Comparison of ENCODE assay signal across 14 mouse cellular contexts in the genomic region with DNA sequence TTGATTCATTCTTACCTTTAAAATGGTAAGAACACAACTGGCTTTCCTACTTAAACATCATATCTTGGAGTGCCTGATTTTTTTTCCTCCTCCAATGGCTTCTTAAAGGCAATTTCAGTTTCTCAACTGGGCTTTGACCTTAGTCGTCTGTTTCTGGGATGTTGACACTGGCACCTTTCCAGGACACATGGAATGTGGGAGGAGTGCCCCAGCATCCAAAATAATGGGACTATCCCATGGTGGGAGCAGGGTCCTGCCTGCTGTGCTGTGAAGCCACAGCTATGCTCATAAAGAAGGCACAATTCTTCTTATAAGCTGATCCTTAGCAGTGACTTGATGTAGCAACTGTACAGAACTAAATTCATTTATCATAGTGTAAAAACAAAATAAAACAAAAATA.
DNase-seq lines count a peak whose midpoint lies in the region; ATAC-seq and TF ChIP-seq lines count a peak whose summit lies in the region.
"Had no signal": no experiment of that assay in that cellular context is flagged by ENCODE, and none has a peak within 500 bp of the region (broad histone marks: within the 10 kb centered on the region; RNA-seq: fewer than 3 reads in every experiment).

No protein-coding gene starts in this region.

- no peak overlapping the region for H3K9ac ChIP-seq in heart, embryonic 12.5 days
- H3K9ac ChIP-seq in lung, embryonic 14.5 days = no peak overlapping the region
- no peak overlapping the region for H3K9ac ChIP-seq in intestine, embryonic 15.5 days
- H3K9ac ChIP-seq: embryonic facial prominence, embryonic 12.5 days; heart, embryonic 13.5 days had no signal

- TF ChIP-seq CTCF in lung, embryonic 14.5 days (IDR thresholded peaks at IDR 0.05; ENCODE audit: low read depth) = no peak
- TF ChIP-seq CTCF in lung, adult 2 months (IDR thresholded peaks at IDR 0.05; ENCODE audit: insufficient read depth, low read length) = no peak

- no peaks in the 10 kb centered on the region for H3K9me3 ChIP-seq in heart, embryonic 12.5 days (replicated peaks)
- no peaks in the 10 kb centered on the region for H3K9me3 ChIP-seq in lung, embryonic 14.5 days (ENCODE audit: low read depth, low read length)
- H3K9me3 ChIP-seq in intestine, embryonic 15.5 days = no peaks in the 10 kb centered on the region
- H3K9me3 ChIP-seq: embryonic facial prominence, embryonic 12.5 days; G1E; heart, embryonic 13.5 days had no signal

- no peak overlapping the region for H3K4me2 ChIP-seq in heart, embryonic 12.5 days
- H3K4me2 ChIP-seq in lung, embryonic 14.5 days = no peak overlapping the region
- H3K4me2 ChIP-seq in intestine, embryonic 15.5 days (replicated peaks) = no peak overlapping the region
- H3K4me2 ChIP-seq: embryonic facial prominence, embryonic 12.5 days; heart, embryonic 13.5 days had no signal

- DNase-seq in heart, adult 11 months = peak; percentile 85
- DNase-seq in lung, embryonic 14.5 days = peak; percentile 84
- DNase-seq in lung, adult 2 months = no peak
- DNase-seq in adipocyte (ENCODE audit: low spot score) (peak; percentile 50), MN1 (ENCODE audit: low spot score) (no peak)
- DNase-seq in kidney, postnatal 14 days = peak; percentile 64
- DNase-seq: cerebellum, adult 9-11 months; right cerebral cortex, postnatal 4 days; thymus, postnatal 25 days had no signal

- no peak for TF ChIP-seq POLR2A in lung, adult 2 months (IDR thresholded peaks at IDR 0.05; ENCODE audit: borderline replicate concordance, extremely low read depth, low read depth, low read length)

- no peak overlapping the region for H3K4me3 ChIP-seq in heart, embryonic 12.5 days
- H3K4me3 ChIP-seq in lung, embryonic 14.5 days (ENCODE audit: low read depth, low read length) = no peak overlapping the region
- H3K4me3 ChIP-seq in lung, adult 2 months (replicated peaks; ENCODE audit: extremely low read depth, low read depth, low read length) = no peak overlapping the region
- no peak overlapping the region for H3K4me3 ChIP-seq in intestine, embryonic 15.5 days (replicated peaks)
- H3K4me3 ChIP-seq: embryonic facial prominence, embryonic 12.5 days; heart, embryonic 13.5 days had no signal

- H3K27ac ChIP-seq in heart, embryonic 12.5 days (ENCODE audit: poor library complexity, severe bottlenecking) = no peak overlapping the region
- H3K27ac ChIP-seq in lung, embryonic 14.5 days (ENCODE audit: low read depth) = no peak overlapping the region
- no peak overlapping the region for H3K27ac ChIP-seq in intestine, embryonic 15.5 days
- H3K27ac ChIP-seq: embryonic facial prominence, embryonic 12.5 days had no signal

- H3K27me3 ChIP-seq in heart, embryonic 12.5 days (replicated peaks) = no peaks in the 10 kb centered on the region
- H3K27me3 ChIP-seq in lung, embryonic 14.5 days (ENCODE audit: insufficient read depth, low read length) = no peaks in the 10 kb centered on the region
- H3K27me3 ChIP-seq in intestine, embryonic 15.5 days (replicated peaks) = no peaks in the 10 kb centered on the region
- H3K27me3 ChIP-seq: embryonic facial prominence, embryonic 12.5 days; heart, embryonic 13.5 days had no signal

- no peaks in the 10 kb centered on the region for H3K4me1 ChIP-seq in heart, embryonic 12.5 days (replicated peaks)
- H3K4me1 ChIP-seq in lung, embryonic 14.5 days (ENCODE audit: insufficient read depth) = 0 out of 2 replicates have a peak, but pooled peaks cover 2% of the 10 kb centered on the region
- H3K4me1 ChIP-seq in lung, adult 2 months (ENCODE audit: control insufficient read depth, insufficient read depth, low read length) = no peaks in the 10 kb centered on the region
- no peaks in the 10 kb centered on the region for H3K4me1 ChIP-seq in intestine, embryonic 15.5 days (replicated peaks)
- H3K4me1 ChIP-seq: embryonic facial prominence, embryonic 12.5 days had no signal

- 22% methylated on average over 1 of the region's 1 CpGs for WGBS in heart, embryonic 12.5 days
- 0% methylated on average over 1 of the region's 1 CpGs for WGBS in lung, embryonic 14.5 days
- 17% methylated on average over 1 of the region's 1 CpGs for WGBS in lung, adult 2 months
- 6% methylated on average over 1 of the region's 1 CpGs for WGBS in intestine, embryonic 15.5 days

- H3K36me3 ChIP-seq in heart, embryonic 12.5 days = no peaks in the 10 kb centered on the region
- H3K36me3 ChIP-seq in lung, embryonic 14.5 days (ENCODE audit: insufficient read depth) = no peaks in the 10 kb centered on the region
- H3K36me3 ChIP-seq in intestine, embryonic 15.5 days = no peaks in the 10 kb centered on the region
- H3K36me3 ChIP-seq: embryonic facial prominence, embryonic 12.5 days; G1E; heart, embryonic 13.5 days had no signal

- no peak; the same call in 1 of the 2 replicates for ATAC-seq in heart, embryonic 12.5 days (ENCODE audit: insufficient number of reproducible peaks, low FRiP score)
- ATAC-seq in lung, embryonic 14.5 days (ENCODE audit: insufficient read depth) = peak; percentile 80
- no peak for ATAC-seq in intestine, embryonic 15.5 days

Comparison
In these comparisons a context has a peak if more than half of its experiments do, and no peak if none do; other contexts are left out.
1. DNase-seq: peak in heart, adult 11 months (single experiment), lung, embryonic 14.5 days (single experiment), adipocyte (single experiment) and kidney, postnatal 14 days (single experiment); none in lung, adult 2 months (single experiment) and MN1 (single experiment).